Mouse (Mus musculus): Measurements from ENCODE around the gene Clba1.
"Not testable (repeated sequence)": the region's sequence is repeated elsewhere in the genome, so short reads cannot be mapped to it uniquely, and the experiment has no call there.

The Clba1 gene

GRCm38 (mm10) chr12:112835046-112835445, 26.3 kb downstream of the Clba1 start:
- Histone ChIP-seq H3K4me3 (replicated peaks; ENCODE audit: low read length) (no peak overlapping the region), H3K4me1 (replicated peaks; ENCODE audit: low read depth, low read length) (peaks cover 32% of the 10 kb centered on the region), H3K9me3 (ENCODE audit: low read length) (peaks cover 6% of the 10 kb centered on the region), H3K36me3 (ENCODE audit: insufficient read depth, low read length) (peaks cover 13% of the 10 kb centered on the region), H3K27me3 (ENCODE audit: insufficient read depth, low read length) (no peaks in the 10 kb centered on the region)
- TF ChIP-seq NANOG (IDR thresholded peaks at IDR 0.05; ENCODE audit: borderline replicate concordance, low read length) (no peak), POU5F1 (IDR thresholded peaks at IDR 0.05; ENCODE audit: borderline replicate concordance, low read length) (no peak), CTCF (conservative IDR thresholded peaks at IDR 0.05; ENCODE audit: low read length) (no peak)

GRCm38 (mm10) chr12:112840209-112841086, 31.7 kb downstream of the Clba1 start:
- TF ChIP-seq POU5F1 (IDR thresholded peaks at IDR 0.05; ENCODE audit: borderline replicate concordance, low read length) (no peak), NANOG (IDR thresholded peaks at IDR 0.05; ENCODE audit: borderline replicate concordance, low read length) (no peak), CTCF (conservative IDR thresholded peaks at IDR 0.05; ENCODE audit: low read length) (no peak)
- H3K27me3 ChIP-seq (ENCODE audit: insufficient read depth, low read length): no peaks in the 10 kb centered on the region
- H3K9me3 ChIP-seq (ENCODE audit: low read length): peaks cover 6% of the 10 kb centered on the region
- H3K4me3 ChIP-seq (replicated peaks; ENCODE audit: low read length): no peak overlapping the region
- peaks cover 7% of the 10 kb centered on the region; the same call in 1 of the 2 replicates for H3K4me1 ChIP-seq (replicated peaks; ENCODE audit: low read depth, low read length)
- H3K36me3 ChIP-seq (ENCODE audit: insufficient read depth, low read length): no peaks in the 10 kb centered on the region

GRCm38 (mm10) chr12:112841338-112841892, 32.7 kb downstream of the Clba1 start:
- H3K36me3 ChIP-seq (ENCODE audit: insufficient read depth, low read length); H3K4me3 ChIP-seq (replicated peaks; ENCODE audit: low read length); H3K4me1 ChIP-seq (replicated peaks; ENCODE audit: low read depth, low read length); H3K9me3 ChIP-seq (ENCODE audit: low read length); H3K27me3 ChIP-seq (ENCODE audit: insufficient read depth, low read length): not testable (repeated sequence)

- not testable (repeated sequence) for H3K4me1 ChIP-seq (replicated peaks; ENCODE audit: low read depth, low read length); H3K9me3 ChIP-seq (ENCODE audit: low read length); H3K4me3 ChIP-seq (replicated peaks; ENCODE audit: low read length); H3K27me3 ChIP-seq (ENCODE audit: insufficient read depth, low read length); H3K36me3 ChIP-seq (ENCODE audit: insufficient read depth, low read length)
Observed at GRCm38 (mm10) chr12:112842128-112842527, 33.4 kb downstream of the Clba1 start.

GRCm38 (mm10) chr12:112843803-112844202, 35.1 kb downstream of the Clba1 start:
- H3K36me3 ChIP-seq (ENCODE audit: insufficient read depth, low read length): no peaks in the 10 kb centered on the region
- H3K9me3 ChIP-seq (ENCODE audit: low read length): peaks cover 11% of the 10 kb centered on the region
- no peak overlapping the region for H3K4me3 ChIP-seq (replicated peaks; ENCODE audit: low read length)
- no peaks in the 10 kb centered on the region; the same call in 1 of the 2 replicates for H3K27me3 ChIP-seq (ENCODE audit: insufficient read depth, low read length)
- TF ChIP-seq CTCF (conservative IDR thresholded peaks at IDR 0.05; ENCODE audit: low read length): peak; percentile 96
- no peak for TF ChIP-seq POU5F1 (IDR thresholded peaks at IDR 0.05; ENCODE audit: borderline replicate concordance, low read length)
- TF ChIP-seq NANOG (IDR thresholded peaks at IDR 0.05; ENCODE audit: borderline replicate concordance, low read length): no peak
- H3K4me1 ChIP-seq (replicated peaks; ENCODE audit: low read depth, low read length): peaks cover 5% of the 10 kb centered on the region; the same call in 1 of the 2 replicates

GRCm38 (mm10) chr12:112847880-112848279, 39.1 kb downstream of the Clba1 start:
- no peak for TF ChIP-seq CTCF (conservative IDR thresholded peaks at IDR 0.05; ENCODE audit: low read length)
- TF ChIP-seq POU5F1 (IDR thresholded peaks at IDR 0.05; ENCODE audit: borderline replicate concordance, low read length): no peak
- no peak for TF ChIP-seq NANOG (IDR thresholded peaks at IDR 0.05; ENCODE audit: borderline replicate concordance, low read length)
- H3K36me3 ChIP-seq (ENCODE audit: insufficient read depth, low read length): no peaks in the 10 kb centered on the region
- H3K27me3 ChIP-seq (ENCODE audit: insufficient read depth, low read length): peaks cover 13% of the 10 kb centered on the region
- H3K4me3 ChIP-seq (replicated peaks; ENCODE audit: low read length): no peak overlapping the region
- peaks cover 5% of the 10 kb centered on the region; the same call in 1 of the 2 replicates for H3K9me3 ChIP-seq (ENCODE audit: low read length)
- peaks cover 33% of the 10 kb centered on the region for H3K4me1 ChIP-seq (replicated peaks; ENCODE audit: low read depth, low read length)

GRCm38 (mm10) chr12:112849235-112850022, 40.7 kb downstream of the Clba1 start:
- no peak overlapping the region for H3K4me3 ChIP-seq (replicated peaks; ENCODE audit: low read length)
- H3K27me3 ChIP-seq (ENCODE audit: insufficient read depth, low read length): peaks cover 17% of the 10 kb centered on the region
- H3K9me3 ChIP-seq (ENCODE audit: low read length): peaks cover 5% of the 10 kb centered on the region; the same call in 1 of the 2 replicates
- TF ChIP-seq NANOG (IDR thresholded peaks at IDR 0.05; ENCODE audit: borderline replicate concordance, low read length): no peak
- TF ChIP-seq CTCF (conservative IDR thresholded peaks at IDR 0.05; ENCODE audit: low read length): no peak
- no peak for TF ChIP-seq POU5F1 (IDR thresholded peaks at IDR 0.05; ENCODE audit: borderline replicate concordance, low read length)
- H3K36me3 ChIP-seq (ENCODE audit: insufficient read depth, low read length): no peaks in the 10 kb centered on the region
- H3K4me1 ChIP-seq (replicated peaks; ENCODE audit: low read depth, low read length): peaks cover 37% of the 10 kb centered on the region

- no peaks in the 10 kb centered on the region for H3K36me3 ChIP-seq (ENCODE audit: insufficient read depth, low read length)
- H3K4me1 ChIP-seq (replicated peaks; ENCODE audit: low read depth, low read length): peaks cover 37% of the 10 kb centered on the region
- 0 out of 2 replicates have a peak overlapping the region, but pooled peaks have one; percentile 3 for H3K4me3 ChIP-seq (replicated peaks; ENCODE audit: low read length)
- peaks cover 5% of the 10 kb centered on the region; the same call in 1 of the 2 replicates for H3K9me3 ChIP-seq (ENCODE audit: low read length)
- no peak for TF ChIP-seq POU5F1 (IDR thresholded peaks at IDR 0.05; ENCODE audit: borderline replicate concordance, low read length)
- TF ChIP-seq NANOG (IDR thresholded peaks at IDR 0.05; ENCODE audit: borderline replicate concordance, low read length): no peak
- no peak for TF ChIP-seq CTCF (conservative IDR thresholded peaks at IDR 0.05; ENCODE audit: low read length)
- peaks cover 17% of the 10 kb centered on the region for H3K27me3 ChIP-seq (ENCODE audit: insufficient read depth, low read length)
Observed at GRCm38 (mm10) chr12:112850344-112850743, 41.6 kb downstream of the Clba1 start.

Data from E14TG2a.4 (cell line).